Mouse (Mus musculus): ENCODE measurements around the gene Cmpk1. TPM values are rescaled to one million over a fixed set of nuclear protein-coding genes. Genes with fewer than 3 reads are reported as not detected.

Cmpk1 gene
- polyA plus RNA-seq, 1 experiment from 2014 or later = 67.8 TPM

DNA sequence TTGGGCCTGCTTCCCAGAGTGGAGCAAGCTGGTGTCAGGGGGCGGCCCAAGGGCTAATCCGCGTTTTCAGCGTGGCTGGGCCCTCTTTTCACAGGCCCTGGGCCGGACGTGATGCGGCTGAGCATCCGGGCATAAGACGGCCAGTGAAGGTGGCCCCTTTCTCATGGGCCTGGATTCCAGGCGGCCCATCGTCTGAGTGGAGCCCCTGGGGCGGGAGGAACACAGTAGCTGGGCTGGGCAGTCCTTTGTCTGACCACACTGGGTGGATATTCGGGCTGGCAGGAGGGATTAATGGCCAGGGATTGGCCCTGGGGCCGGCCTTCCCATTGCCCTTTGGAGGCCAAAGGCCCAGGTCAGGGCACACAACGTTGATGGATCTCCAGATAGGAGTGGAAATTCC lies 57.9 kb downstream of the Cmpk1 start:
- Histone ChIP-seq H3K27ac (ENCODE audit: low read depth) (no peak overlapping the region), H3K27me3 (ENCODE audit: insufficient read depth, low read length) (peaks cover 57% of the 10 kb centered on the region), H3K36me3 (replicated peaks; ENCODE audit: insufficient read depth, low read length) (no peaks in the 10 kb centered on the region), H3K4me3 (ENCODE audit: low read depth, low read length) (no peak overlapping the region), H3K9me3 (ENCODE audit: low read length) (no peaks in the 10 kb centered on the region), H3K4me2 (ENCODE audit: low read depth, low read length) (no peak overlapping the region), H3K4me1 (ENCODE audit: insufficient read depth) (no peaks in the 10 kb centered on the region), H3K9ac (replicated peaks) (no peak overlapping the region)
- 49% methylated on average over 15 of the region's 15 CpGs for WGBS (ENCODE audit: insufficient replicate concordance)
- no peak for DNase-seq
- no peak for TF ChIP-seq EP300 (IDR thresholded peaks at IDR 0.05; ENCODE audit: low read depth)
- TF ChIP-seq CTCF (IDR thresholded peaks at IDR 0.05; ENCODE audit: low read depth) = no peak
- ATAC-seq = no peak

DNA sequence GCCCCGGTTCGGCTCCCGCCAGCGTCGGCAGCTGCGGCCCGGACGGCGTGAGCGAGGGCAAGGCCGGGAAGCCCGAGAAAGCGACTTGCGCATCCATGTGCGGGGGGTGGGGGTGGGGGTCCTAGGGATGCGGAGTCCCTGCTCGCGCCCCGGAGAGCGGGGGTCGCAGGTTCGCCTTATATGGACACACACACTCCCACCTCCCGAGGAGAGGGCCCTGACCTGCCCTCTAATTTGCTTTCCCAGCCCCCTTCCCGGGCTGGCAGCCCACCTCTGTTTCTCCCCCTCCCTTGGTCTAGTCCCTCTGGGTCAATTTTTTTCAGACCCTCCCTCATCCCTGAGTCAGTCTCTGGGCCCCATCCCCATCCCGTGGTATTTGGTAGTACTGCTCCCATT lies 61.1 kb downstream of the Cmpk1 start, which contains the start of gene Foxe3:
Gene Foxe3, minus strand, starts transcription at position 97 of the 396 bp plus-strand sequence.
- peaks cover 69% of the 10 kb centered on the region for H3K27me3 ChIP-seq (ENCODE audit: insufficient read depth, low read length)
- H3K27ac ChIP-seq (ENCODE audit: low read depth) = no peak within 1 kb of the TSS
- peak within 1 kb of the TSS; percentile 28 for H3K4me3 ChIP-seq (ENCODE audit: low read depth, low read length)
- H3K36me3 ChIP-seq (replicated peaks; ENCODE audit: insufficient read depth, low read length) = no peaks in the 10 kb centered on the region
- H3K4me2 ChIP-seq (ENCODE audit: low read depth, low read length) = peak within 1 kb of the TSS; percentile 56
- H3K9ac ChIP-seq (replicated peaks) = no peak within 1 kb of the TSS
- DNase-seq (no peak), ATAC-seq (no peak)
- H3K9me3 ChIP-seq (ENCODE audit: low read length) = no peaks in the 10 kb centered on the region
- no peaks in the 10 kb centered on the region for H3K4me1 ChIP-seq (ENCODE audit: insufficient read depth)
- WGBS (ENCODE audit: insufficient replicate concordance) = 9% methylated on average over 23 of the region's 25 CpGs
- no peak for TF ChIP-seq EP300 (IDR thresholded peaks at IDR 0.05; ENCODE audit: low read depth)
- no peak for TF ChIP-seq CTCF (IDR thresholded peaks at IDR 0.05; ENCODE audit: low read depth)

DNA sequence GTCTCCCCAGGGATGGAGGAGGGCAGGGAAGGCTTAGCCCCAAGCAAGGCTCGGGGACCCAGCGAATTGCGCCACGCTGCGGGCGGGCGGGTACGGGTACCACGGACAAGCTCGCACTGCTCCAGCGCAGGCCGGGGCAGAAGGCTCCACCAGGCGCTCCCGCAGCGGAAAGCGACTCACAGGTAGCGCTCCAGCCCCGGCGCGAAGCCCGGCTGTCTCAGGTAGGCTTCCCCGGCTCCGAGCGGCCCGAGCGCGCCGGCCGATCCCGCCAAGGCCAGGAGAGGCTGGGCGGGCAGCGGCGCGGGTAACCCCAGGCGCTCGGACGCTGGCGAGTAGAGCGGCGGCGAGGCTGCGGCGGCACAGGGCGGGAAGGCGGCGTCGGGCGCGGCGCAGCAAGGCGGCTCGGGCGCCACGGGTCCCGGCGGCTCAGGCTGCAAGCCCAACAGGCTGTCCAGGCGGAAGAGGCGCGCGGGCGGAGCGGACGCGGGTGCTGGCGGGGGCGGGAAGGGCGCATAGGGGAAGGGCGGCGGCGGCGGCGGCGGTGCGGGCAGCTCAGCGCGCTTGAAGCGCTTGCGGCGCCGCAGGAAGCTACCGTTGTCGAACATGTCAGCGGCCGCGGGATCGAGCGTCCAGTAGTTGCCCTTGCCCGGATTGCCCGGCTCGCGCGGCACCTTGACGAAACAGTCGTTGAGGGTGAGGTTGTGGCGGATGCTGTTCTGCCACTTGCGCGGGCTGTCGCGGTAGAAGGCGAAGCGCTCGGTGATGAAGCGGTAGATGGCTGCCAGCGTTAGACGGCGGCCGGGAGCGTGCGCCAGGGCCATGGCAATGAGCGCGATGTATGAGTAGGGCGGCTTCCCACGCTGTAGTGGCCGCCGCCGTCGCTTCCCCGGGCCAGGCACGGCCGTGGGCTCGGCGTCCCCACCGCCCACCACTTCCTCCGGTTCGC lies 61.8 kb downstream of the Cmpk1 start:
- no peak overlapping the region for H3K9ac ChIP-seq (replicated peaks)
- ATAC-seq (no peak), DNase-seq (peak; percentile 27)
- H3K9me3 ChIP-seq (ENCODE audit: low read length) = no peaks in the 10 kb centered on the region
- no peaks in the 10 kb centered on the region for H3K36me3 ChIP-seq (replicated peaks; ENCODE audit: insufficient read depth, low read length)
- peak overlapping the region; percentile 56 for H3K4me2 ChIP-seq (ENCODE audit: low read depth, low read length)
- TF ChIP-seq CTCF (IDR thresholded peaks at IDR 0.05; ENCODE audit: low read depth) = no peak
- no peak for TF ChIP-seq EP300 (IDR thresholded peaks at IDR 0.05; ENCODE audit: low read depth)
- peak overlapping the region; percentile 28 for H3K4me3 ChIP-seq (ENCODE audit: low read depth, low read length)
- peaks cover 68% of the 10 kb centered on the region for H3K27me3 ChIP-seq (ENCODE audit: insufficient read depth, low read length)
- no peaks in the 10 kb centered on the region for H3K4me1 ChIP-seq (ENCODE audit: insufficient read depth)
- H3K27ac ChIP-seq (ENCODE audit: low read depth) = no peak overlapping the region
- 2% methylated on average over 93 of the region's 125 CpGs for WGBS (ENCODE audit: insufficient replicate concordance)

DNA sequence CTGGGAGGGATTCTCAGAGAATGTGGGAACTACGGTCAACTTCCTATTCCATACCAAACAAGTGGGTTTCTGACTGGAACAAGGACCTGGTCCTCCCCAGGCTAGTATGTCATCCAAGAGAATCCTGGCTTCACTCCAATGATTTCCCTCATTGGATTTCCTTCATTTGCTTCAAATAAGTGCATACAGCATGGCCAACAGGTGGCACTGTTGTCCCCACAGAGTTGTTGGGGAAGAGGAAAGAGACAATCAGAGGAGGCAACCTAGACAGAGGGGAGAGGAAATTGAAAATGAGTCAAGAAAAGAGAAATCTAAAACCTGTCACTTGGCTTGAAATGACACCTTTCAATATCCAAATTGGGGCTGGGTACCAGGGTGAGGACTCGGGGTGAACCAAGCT lies 70.0 kb downstream of the Cmpk1 start:
- Histone ChIP-seq H3K27ac (ENCODE audit: low read depth) (no peak overlapping the region), H3K36me3 (replicated peaks; ENCODE audit: insufficient read depth, low read length) (no peaks in the 10 kb centered on the region), H3K9me3 (ENCODE audit: low read length) (no peaks in the 10 kb centered on the region), H3K4me2 (ENCODE audit: low read depth, low read length) (no peak overlapping the region), H3K27me3 (ENCODE audit: insufficient read depth, low read length) (peaks cover 49% of the 10 kb centered on the region), H3K4me3 (ENCODE audit: low read depth, low read length) (no peak overlapping the region), H3K9ac (replicated peaks) (no peak overlapping the region), H3K4me1 (ENCODE audit: insufficient read depth) (no peaks in the 10 kb centered on the region)
- ATAC-seq = no peak
- TF ChIP-seq EP300 (IDR thresholded peaks at IDR 0.05; ENCODE audit: low read depth) (no peak), CTCF (IDR thresholded peaks at IDR 0.05; ENCODE audit: low read depth) (peak; percentile 77)
- 39% methylated on average over 2 of the region's 2 CpGs for WGBS (ENCODE audit: insufficient replicate concordance)
- DNase-seq = peak; percentile 60

DNA sequence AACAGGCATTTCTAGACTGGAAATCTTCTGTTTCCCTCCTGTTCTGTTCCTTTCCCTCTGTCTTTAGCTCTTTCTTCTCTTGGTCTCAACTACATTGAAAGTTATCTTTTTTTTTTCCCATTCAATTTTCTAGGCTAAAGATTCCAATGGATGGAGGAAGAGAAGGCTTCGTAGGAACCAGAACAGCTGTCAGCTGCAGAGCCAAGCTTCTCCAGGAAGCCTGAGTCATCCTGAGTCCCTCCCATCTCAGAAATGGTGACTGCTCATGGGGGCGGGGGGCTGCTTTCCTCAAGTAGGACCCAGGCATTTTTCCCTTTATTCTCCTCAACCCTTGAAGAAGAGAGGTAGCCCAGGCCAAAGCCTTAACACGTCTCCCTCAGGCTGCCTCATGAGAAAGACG lies 71.0 kb downstream of the Cmpk1 start:
- H3K4me2 ChIP-seq (ENCODE audit: low read depth, low read length) = no peak overlapping the region
- TF ChIP-seq CTCF (IDR thresholded peaks at IDR 0.05; ENCODE audit: low read depth) (no peak), EP300 (IDR thresholded peaks at IDR 0.05; ENCODE audit: low read depth) (no peak)
- no peaks in the 10 kb centered on the region for H3K9me3 ChIP-seq (ENCODE audit: low read length)
- H3K27ac ChIP-seq (ENCODE audit: low read depth) = no peak overlapping the region
- H3K27me3 ChIP-seq (ENCODE audit: insufficient read depth, low read length) = peaks cover 58% of the 10 kb centered on the region
- H3K4me1 ChIP-seq (ENCODE audit: insufficient read depth) = no peaks in the 10 kb centered on the region
- no peak overlapping the region for H3K4me3 ChIP-seq (ENCODE audit: low read depth, low read length)
- no peaks in the 10 kb centered on the region for H3K36me3 ChIP-seq (replicated peaks; ENCODE audit: insufficient read depth, low read length)
- 43% methylated on average over 4 of the region's 4 CpGs for WGBS (ENCODE audit: insufficient replicate concordance)
- no peak for DNase-seq
- H3K9ac ChIP-seq (replicated peaks) = no peak overlapping the region
- no peak for ATAC-seq

DNA sequence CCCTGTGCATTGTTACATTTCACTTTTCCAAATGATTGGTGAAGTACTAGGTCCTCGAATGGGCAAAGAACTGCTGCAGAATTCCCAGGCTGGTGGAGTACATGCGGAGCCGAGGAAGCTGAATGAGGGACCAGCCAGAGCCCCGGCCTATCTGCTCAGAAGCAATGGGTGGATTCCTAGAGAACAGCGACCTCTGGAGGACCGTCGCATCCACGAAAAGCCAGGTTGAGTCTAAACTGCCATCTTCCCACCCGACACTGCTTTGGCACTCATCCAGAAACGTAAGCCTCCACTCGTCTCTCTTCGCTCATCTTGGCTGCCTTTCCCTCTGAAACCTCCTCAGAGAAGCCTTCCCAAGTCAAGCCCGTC lies 73.5 kb downstream of the Cmpk1 start:
- no peak for TF ChIP-seq EP300 (IDR thresholded peaks at IDR 0.05; ENCODE audit: low read depth)
- TF ChIP-seq CTCF (IDR thresholded peaks at IDR 0.05; ENCODE audit: low read depth) = peak; percentile 58
- DNase-seq (peak; percentile 60), ATAC-seq (no peak)
- Histone ChIP-seq H3K9ac (replicated peaks) (no peak overlapping the region), H3K27me3 (ENCODE audit: insufficient read depth, low read length) (peaks cover 76% of the 10 kb centered on the region), H3K4me2 (ENCODE audit: low read depth, low read length) (no peak overlapping the region), H3K27ac (ENCODE audit: low read depth) (no peak overlapping the region), H3K9me3 (ENCODE audit: low read length) (no peaks in the 10 kb centered on the region), H3K4me1 (ENCODE audit: insufficient read depth) (peaks cover 7% of the 10 kb centered on the region), H3K4me3 (ENCODE audit: low read depth, low read length) (no peak overlapping the region), H3K36me3 (replicated peaks; ENCODE audit: insufficient read depth, low read length) (no peaks in the 10 kb centered on the region)
- WGBS (ENCODE audit: insufficient replicate concordance) = 5% methylated on average over 13 of the region's 13 CpGs

Measured in liver, postnatal 0 days (tissue).